Mouse (Mus musculus): Measurements from ENCODE around the gene Adamts13.

- no peak for TF ChIP-seq POLR2A (IDR thresholded peaks at IDR 0.05; ENCODE audit: borderline replicate concordance, extremely low read depth, low read depth, low read length)
- no peak for TF ChIP-seq CTCF (IDR thresholded peaks at IDR 0.05; ENCODE audit: insufficient read depth, low read length)
These were observed 71.4 kb downstream of the Adamts13 start for GRCm38 (mm10) chr2:27044641-27045040.
